Mouse (Mus musculus): ENCODE results near the gene Hes2. TPM values are rescaled to one million over a fixed set of nuclear protein-coding genes. Genes with fewer than 3 reads are reported as not detected.

Gene Hes2
- polyA plus RNA-seq, 1 experiment: not detected

DNA sequence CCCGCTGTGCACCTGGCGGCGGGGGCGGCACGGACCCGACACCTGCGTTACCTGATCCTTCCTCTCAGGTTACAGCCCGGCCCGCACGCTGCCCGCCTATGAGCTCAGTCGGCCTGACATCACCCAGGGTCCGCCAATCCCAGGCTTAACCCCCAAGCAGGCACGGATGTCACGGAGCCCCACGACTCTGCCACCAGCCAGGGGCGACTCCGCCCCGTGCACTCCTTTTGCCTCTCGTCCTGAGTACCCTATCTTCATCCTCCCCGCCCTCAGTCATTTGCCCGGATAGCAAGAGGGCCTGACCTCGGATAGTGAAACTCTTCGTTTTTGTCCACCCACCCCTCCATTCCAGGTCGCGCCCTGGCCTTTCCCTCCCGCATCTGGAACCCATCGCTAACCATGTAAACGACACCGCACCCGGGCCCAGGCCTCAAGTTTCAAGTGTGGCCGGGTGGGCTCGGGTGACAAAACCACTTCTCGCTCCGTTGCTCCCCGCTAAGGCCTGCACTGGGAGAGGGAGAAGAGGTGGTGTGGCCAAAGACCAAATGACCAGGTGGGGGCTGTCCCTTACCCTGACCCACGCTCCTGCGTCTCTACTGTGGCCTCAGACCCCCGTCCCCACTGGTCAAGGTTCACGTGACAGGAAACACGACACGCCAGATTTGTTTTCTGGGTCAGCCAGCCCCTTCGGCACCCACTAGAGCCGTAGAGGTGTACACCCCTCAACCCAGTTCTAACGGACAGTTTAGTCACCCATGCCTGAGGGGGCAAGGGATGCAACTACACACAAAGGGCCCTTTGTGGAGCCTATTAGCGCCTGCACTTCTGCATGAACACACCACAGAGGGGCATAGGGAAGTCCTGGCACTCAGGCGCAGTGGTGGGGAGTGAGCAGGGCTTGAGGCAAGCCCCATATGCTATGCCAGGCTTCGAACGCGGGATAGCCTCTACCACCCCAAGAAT is 26.6 kb upstream of the Hes2 start:
- no peak for TF ChIP-seq POLR2A (IDR thresholded peaks at IDR 0.05; ENCODE audit: low read depth, low read length)
- no peak for TF ChIP-seq CTCF (IDR thresholded peaks at IDR 0.05; ENCODE audit: borderline replicate concordance, insufficient read depth, low read length)
- H3K4me1 ChIP-seq (ENCODE audit: control insufficient read depth, insufficient read depth, low read length): no peaks in the 10 kb centered on the region
- no peak overlapping the region for H3K4me3 ChIP-seq (ENCODE audit: insufficient read depth, low read length)
- no peak overlapping the region for H3K27ac ChIP-seq (ENCODE audit: insufficient read depth, low read length)

DNA sequence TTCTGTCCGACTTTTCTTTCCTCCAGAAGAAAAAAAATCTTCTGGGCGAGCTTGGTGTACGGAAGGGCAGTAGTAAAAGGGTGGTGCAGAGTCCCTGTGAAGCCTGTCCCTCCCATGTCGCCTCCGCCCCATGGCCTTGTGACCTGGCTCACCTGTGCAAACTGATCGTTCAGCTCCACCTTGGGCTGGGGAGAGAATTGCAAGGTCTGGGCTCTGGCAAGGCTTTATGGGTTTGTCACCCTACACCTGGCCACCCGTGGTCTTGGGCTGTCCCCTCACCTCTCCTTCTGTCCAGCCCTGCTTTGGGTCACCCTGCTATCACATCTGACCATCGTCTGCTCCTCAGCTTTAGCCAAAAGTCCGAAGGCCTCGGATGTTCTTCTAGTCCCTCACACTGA is 25.9 kb upstream of the Hes2 start:
- no peak overlapping the region for H3K4me3 ChIP-seq (ENCODE audit: insufficient read depth, low read length)
- no peaks in the 10 kb centered on the region for H3K4me1 ChIP-seq (ENCODE audit: control insufficient read depth, insufficient read depth, low read length)
- no peak overlapping the region for H3K27ac ChIP-seq (ENCODE audit: insufficient read depth, low read length)
- TF ChIP-seq POLR2A (IDR thresholded peaks at IDR 0.05; ENCODE audit: low read depth, low read length): no peak
- no peak for TF ChIP-seq CTCF (IDR thresholded peaks at IDR 0.05; ENCODE audit: borderline replicate concordance, insufficient read depth, low read length)

GRCm38 (mm10) chr4:152133213-152133612 is 25.5 kb upstream of the Hes2 start:
- H3K4me1 ChIP-seq (ENCODE audit: control insufficient read depth, insufficient read depth, low read length): no peaks in the 10 kb centered on the region
- no peak for TF ChIP-seq POLR2A (IDR thresholded peaks at IDR 0.05; ENCODE audit: low read depth, low read length)
- TF ChIP-seq CTCF (IDR thresholded peaks at IDR 0.05; ENCODE audit: borderline replicate concordance, insufficient read depth, low read length): no peak
- H3K27ac ChIP-seq (ENCODE audit: insufficient read depth, low read length): no peak overlapping the region
- no peak overlapping the region for H3K4me3 ChIP-seq (ENCODE audit: insufficient read depth, low read length)

GRCm38 (mm10) chr4:152134507-152134906 is 24.2 kb upstream of the Hes2 start:
- no peaks in the 10 kb centered on the region for H3K4me1 ChIP-seq (ENCODE audit: control insufficient read depth, insufficient read depth, low read length)

GRCm38 (mm10) chr4:152135363-152135762 is 23.3 kb upstream of the Hes2 start:
- Histone ChIP-seq H3K27ac (ENCODE audit: insufficient read depth, low read length) (no peak overlapping the region), H3K4me3 (ENCODE audit: insufficient read depth, low read length) (no peak overlapping the region), H3K4me1 (ENCODE audit: control insufficient read depth, insufficient read depth, low read length) (no peaks in the 10 kb centered on the region)
- TF ChIP-seq CTCF (IDR thresholded peaks at IDR 0.05; ENCODE audit: borderline replicate concordance, insufficient read depth, low read length): no peak
- no peak for TF ChIP-seq POLR2A (IDR thresholded peaks at IDR 0.05; ENCODE audit: low read depth, low read length)

More at GRCm38 (mm10) chr4:152134507-152134906, 24.2 kb upstream of the Hes2 start:
- TF ChIP-seq CTCF (IDR thresholded peaks at IDR 0.05; ENCODE audit: borderline replicate concordance, insufficient read depth, low read length) (peak; percentile 50; the same call in 1 of the 2 replicates), POLR2A (IDR thresholded peaks at IDR 0.05; ENCODE audit: low read depth, low read length) (no peak)
- Histone ChIP-seq H3K27ac (ENCODE audit: insufficient read depth, low read length) (no peak overlapping the region), H3K4me3 (ENCODE audit: insufficient read depth, low read length) (no peak overlapping the region)

DNA sequence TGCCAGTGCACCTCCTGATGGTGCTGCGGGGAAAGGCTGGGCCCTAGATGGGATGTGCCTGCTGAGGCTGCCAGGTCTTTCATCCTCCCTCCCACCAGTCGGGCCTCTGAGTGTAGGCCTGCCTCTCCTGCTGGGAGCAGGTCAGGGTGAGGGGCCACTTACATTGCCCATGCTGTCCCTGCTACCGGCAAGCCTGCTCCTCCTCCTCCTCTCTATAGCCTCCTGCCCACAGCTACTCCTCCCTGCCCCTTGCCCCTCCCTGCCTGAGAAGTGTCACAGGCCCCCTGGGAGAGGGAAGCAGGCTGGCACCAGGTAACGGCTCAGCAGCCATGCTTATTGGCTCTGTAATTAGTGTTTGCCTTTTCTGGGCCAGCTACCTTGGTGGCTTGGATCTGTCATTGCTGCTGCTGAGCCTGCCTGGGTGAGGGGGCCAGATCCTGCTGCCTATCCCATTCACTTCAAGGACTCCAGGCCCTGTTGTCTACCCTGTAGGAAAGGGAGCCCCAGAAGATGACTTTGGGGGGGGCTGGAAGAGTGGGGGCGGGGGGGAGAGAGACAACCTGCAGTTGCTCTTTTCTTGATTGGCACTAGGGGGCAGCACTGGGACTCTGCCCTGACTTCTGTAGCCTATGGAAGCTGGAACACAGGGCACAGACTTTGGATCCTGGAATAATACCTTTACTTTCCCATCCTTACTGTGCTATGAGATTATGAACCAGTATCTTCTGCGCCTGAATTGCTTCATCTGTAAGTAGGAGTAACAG is 22.4 kb upstream of the Hes2 start:
- Histone ChIP-seq H3K4me1 (ENCODE audit: control insufficient read depth, insufficient read depth, low read length) (no peaks in the 10 kb centered on the region), H3K27ac (ENCODE audit: insufficient read depth, low read length) (no peak overlapping the region), H3K4me3 (ENCODE audit: insufficient read depth, low read length) (no peak overlapping the region)
- TF ChIP-seq POLR2A (IDR thresholded peaks at IDR 0.05; ENCODE audit: low read depth, low read length) (no peak), CTCF (IDR thresholded peaks at IDR 0.05; ENCODE audit: borderline replicate concordance, insufficient read depth, low read length) (0 out of 2 replicates have a peak, but pooled peaks have one; percentile 7)

DNA sequence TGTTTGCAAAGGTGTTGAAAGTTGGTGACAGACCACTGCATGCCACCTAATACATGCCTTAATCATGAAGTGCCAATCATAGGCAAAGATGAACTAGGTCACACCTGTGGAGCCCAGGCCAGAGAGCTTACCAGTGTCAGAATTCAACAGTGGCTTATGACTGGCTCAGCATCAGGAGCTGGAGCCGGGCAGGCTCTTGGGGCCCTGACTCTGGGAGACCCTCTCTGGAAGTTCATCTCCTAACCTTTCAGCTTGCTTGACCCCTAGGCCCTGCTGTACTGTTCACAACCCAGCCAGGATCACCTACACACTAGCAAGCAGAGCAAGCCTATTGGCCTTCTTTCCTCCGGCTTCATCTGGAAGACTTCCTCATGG is 21.8 kb upstream of the Hes2 start:
- TF ChIP-seq POLR2A (IDR thresholded peaks at IDR 0.05; ENCODE audit: low read depth, low read length) (no peak), CTCF (IDR thresholded peaks at IDR 0.05; ENCODE audit: borderline replicate concordance, insufficient read depth, low read length) (no peak)
- Histone ChIP-seq H3K4me3 (ENCODE audit: insufficient read depth, low read length) (no peak overlapping the region), H3K27ac (ENCODE audit: insufficient read depth, low read length) (no peak overlapping the region), H3K4me1 (ENCODE audit: control insufficient read depth, insufficient read depth, low read length) (no peaks in the 10 kb centered on the region)

GRCm38 (mm10) chr4:152138497-152139260 is 20.0 kb upstream of the Hes2 start:
- Histone ChIP-seq H3K4me3 (ENCODE audit: insufficient read depth, low read length) (peak overlapping the region; percentile 42), H3K4me1 (ENCODE audit: control insufficient read depth, insufficient read depth, low read length) (no peaks in the 10 kb centered on the region), H3K27ac (ENCODE audit: insufficient read depth, low read length) (no peak overlapping the region)
- TF ChIP-seq POLR2A (IDR thresholded peaks at IDR 0.05; ENCODE audit: low read depth, low read length) (no peak), CTCF (IDR thresholded peaks at IDR 0.05; ENCODE audit: borderline replicate concordance, insufficient read depth, low read length) (peak; percentile 90)

- H3K4me1 ChIP-seq (ENCODE audit: control insufficient read depth, insufficient read depth, low read length): no peaks in the 10 kb centered on the region
- peak; percentile 43; the same call in 1 of the 2 replicates for TF ChIP-seq CTCF (IDR thresholded peaks at IDR 0.05; ENCODE audit: borderline replicate concordance, insufficient read depth, low read length)
- no peak for TF ChIP-seq POLR2A (IDR thresholded peaks at IDR 0.05; ENCODE audit: low read depth, low read length)
- H3K27ac ChIP-seq (ENCODE audit: insufficient read depth, low read length): no peak overlapping the region
- no peak overlapping the region for H3K4me3 ChIP-seq (ENCODE audit: insufficient read depth, low read length)
Measured at GRCm38 (mm10) chr4:152140441-152140840, 18.2 kb upstream of the Hes2 start.
